Mouse (Mus musculus) forelimb bud, embryonic 11.5 days (tissue): ENCODE measurements around the gene Col1a1.
A peak's percentile ranks its signal among the peaks of the same experiment; 100 is the strongest.
"Not testable (repeated sequence)": the region's sequence is repeated elsewhere in the genome, so short reads cannot be mapped to it uniquely, and the experiment has no call there.

ENCODE experiments used
- DNase-seq: peaks from one replicate; pipeline ENCODE4 v3.0.0-alpha.2; 2012; ENCODE audit warnings: low read depth, low spot score

The Col1a1 gene

GRCm38 (mm10) chr11:94938296-94938695 is 2.3 kb downstream of the Col1a1 start:
- DNase-seq: no peak

DNA sequence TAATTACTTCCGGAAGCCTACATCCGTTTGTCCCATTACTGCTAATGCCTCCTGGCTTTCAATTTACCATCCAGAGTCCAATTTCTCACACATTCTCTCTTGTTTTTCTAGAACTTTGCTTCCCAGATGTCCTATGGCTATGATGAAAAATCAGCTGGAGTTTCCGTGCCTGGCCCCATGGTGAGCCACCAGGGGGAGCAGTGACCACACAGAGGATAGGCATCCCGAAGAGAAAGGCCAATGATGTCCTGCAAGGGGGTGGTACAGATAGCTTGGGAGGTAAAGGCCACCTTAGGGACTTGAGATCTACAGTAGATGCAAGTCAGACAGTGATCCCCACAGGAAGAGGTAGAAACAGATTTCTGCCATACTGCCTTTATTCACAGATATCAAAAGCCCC is 3.3 kb downstream of the Col1a1 start:
- peak; percentile 63 for DNase-seq

GRCm38 (mm10) chr11:94941121-94941520 is 5.1 kb downstream of the Col1a1 start:
- no peak for DNase-seq

- no peak for DNase-seq
These were observed 5.8 kb downstream of the Col1a1 start for GRCm38 (mm10) chr11:94941776-94942175.

- no peak for DNase-seq
These were observed 6.4 kb downstream of the Col1a1 start for GRCm38 (mm10) chr11:94942282-94943023.

DNA sequence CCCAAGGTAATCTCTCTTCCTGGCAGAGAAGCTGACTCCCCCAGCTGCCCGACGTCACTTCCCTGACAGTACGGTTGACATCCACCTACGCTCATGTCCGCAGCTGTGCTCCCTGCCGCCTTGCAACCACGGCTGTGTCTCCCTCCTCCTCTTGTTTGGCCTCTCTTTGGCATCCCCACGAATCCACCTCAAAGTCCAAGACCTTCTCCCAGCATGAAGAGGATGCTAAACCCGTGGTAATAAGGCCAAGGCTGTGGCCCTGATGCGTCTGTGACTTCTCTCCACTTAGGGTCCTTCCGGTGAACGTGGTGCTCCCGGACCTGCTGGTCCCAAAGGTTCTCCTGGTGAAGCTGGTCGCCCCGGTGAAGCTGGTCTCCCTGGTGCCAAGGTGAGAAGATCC is 7.0 kb downstream of the Col1a1 start:
- no peak for DNase-seq

GRCm38 (mm10) chr11:94944295-94944694 is 8.3 kb downstream of the Col1a1 start:
- DNase-seq: no peak

- DNase-seq: no peak
These were observed 9.2 kb downstream of the Col1a1 start for GRCm38 (mm10) chr11:94945236-94945635.

- no peak for DNase-seq
These were observed 16.1 kb downstream of the Col1a1 start for GRCm38 (mm10) chr11:94952169-94952568.

GRCm38 (mm10) chr11:94955103-94955502 is 19.1 kb downstream of the Col1a1 start:
- no peak for DNase-seq

DNA sequence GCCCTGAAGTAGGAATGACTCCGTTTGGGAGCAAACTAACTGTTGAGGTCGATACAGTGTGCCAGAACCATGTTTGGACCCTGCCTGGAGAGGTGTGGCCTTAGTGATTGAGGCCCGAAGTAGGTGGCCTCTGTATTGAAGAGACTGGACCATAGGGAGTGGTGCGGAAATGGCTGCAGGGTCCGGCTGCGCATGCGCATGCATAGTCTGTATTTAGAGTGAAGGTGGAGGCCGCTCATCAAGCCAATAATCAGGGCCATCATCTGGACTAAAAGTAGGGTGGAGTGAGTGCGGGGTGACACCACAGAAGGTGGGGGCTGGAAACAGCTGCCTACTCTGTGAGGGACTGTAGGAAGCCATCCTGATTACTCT is 21.7 kb downstream of the Col1a1 start:
- DNase-seq: no peak

DNA sequence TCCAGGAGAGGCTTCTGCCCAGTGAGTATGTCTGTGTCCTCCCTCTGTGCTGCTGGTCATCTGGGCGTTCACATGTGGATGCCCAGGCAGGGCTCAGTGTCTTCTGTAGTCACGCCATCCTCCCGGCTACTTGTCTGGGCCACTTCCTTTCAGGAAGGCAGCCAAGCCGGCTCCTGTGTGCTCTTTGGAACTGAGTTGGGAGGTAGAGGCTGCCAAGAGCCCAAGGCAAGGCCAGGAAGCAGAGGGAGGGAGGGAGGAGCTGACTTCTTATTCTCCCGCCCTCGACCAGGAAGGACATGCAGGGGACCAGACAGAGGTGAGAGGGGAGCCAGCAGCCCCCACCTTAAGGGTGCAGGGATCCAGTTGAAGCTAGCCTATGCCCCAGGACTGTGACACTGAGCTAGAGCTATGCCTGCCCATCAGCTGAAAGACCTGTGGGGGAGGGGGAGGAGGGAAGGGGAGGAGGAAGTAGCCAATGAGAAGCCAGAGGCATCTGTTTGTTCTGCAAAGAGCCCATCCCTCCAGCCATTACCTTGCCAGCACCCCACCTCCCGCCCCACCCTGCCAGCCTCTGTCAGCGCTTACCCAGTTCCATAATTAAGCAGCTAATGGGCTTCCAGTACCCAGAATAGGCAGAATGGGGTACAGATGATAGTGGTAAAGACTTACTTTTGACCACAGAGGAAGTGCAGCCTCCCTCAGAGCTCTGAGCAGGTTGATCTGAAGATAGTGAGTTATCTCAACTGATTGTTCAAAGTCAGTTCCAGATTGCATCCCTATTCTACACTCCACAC is 22.2 kb downstream of the Col1a1 start:
- DNase-seq: no peak

GRCm38 (mm10) chr11:94962534-94963101 is 26.6 kb downstream of the Col1a1 start:
- no peak for DNase-seq

DNA sequence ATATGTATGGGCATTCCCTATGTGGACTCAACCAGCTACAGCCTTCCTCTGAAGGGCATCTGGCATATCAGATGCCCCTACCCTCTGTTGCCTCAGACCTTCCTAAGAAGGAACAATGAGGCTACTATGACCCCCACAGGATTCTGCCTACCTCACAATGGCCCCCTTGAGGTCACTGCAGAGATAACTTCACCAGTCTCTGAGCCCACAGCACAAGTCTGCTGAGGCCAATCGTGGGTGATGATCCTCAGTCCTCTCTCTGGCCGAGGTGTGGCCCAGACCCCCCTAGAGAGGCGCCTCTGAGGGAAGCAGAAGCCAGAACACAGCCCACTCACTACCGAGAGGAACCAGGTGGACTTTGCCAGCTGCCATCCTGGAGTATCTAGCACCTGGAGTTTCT is 31.4 kb downstream of the Col1a1 start, which contains the start of gene Hils1:
TSS of gene Hils1 (plus strand) at position 175 of the 400 bp plus-strand sequence.
- no peak for DNase-seq

DNA sequence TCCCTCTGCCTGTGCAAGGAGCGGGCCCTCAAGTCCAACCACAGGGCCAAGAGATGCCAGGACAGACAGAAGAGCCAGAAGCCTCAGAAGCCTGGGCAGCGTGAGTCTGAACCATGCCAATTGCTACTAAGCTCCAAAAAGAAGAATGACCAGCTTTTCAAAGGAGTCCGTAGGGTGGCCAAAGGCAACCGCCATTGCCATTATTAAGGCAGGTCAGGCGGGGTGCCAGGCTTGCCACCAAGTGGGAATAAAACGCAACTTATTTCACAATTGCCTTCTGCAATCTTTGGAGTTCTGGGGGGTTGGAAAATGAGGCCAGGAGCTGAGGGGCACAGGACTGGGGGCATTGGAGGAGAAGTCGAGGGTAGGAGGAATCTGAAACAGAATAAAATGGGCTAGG is 32.2 kb downstream of the Col1a1 start:
- no peak for DNase-seq

DNA sequence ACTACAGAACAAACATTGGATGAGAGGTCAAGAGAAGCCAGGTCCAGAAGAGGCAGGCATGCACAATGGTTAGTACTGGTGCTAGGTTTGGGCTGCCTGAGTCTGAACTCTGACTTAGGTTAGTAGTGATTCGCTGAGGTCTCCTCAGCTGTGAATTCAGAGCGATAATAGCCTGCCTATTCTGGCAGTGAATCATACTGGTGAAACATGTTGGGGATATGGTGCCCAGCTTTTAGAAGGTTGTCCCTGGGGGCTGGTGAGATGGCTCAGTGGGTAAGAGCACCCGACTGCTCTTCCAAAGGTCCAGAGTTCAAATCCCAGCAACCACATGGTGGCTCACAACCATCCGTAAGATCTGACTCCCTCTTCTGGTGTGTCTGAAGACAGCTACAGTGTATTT is 33.7 kb downstream of the Col1a1 start:
- not testable (repeated sequence) for DNase-seq

DNA sequence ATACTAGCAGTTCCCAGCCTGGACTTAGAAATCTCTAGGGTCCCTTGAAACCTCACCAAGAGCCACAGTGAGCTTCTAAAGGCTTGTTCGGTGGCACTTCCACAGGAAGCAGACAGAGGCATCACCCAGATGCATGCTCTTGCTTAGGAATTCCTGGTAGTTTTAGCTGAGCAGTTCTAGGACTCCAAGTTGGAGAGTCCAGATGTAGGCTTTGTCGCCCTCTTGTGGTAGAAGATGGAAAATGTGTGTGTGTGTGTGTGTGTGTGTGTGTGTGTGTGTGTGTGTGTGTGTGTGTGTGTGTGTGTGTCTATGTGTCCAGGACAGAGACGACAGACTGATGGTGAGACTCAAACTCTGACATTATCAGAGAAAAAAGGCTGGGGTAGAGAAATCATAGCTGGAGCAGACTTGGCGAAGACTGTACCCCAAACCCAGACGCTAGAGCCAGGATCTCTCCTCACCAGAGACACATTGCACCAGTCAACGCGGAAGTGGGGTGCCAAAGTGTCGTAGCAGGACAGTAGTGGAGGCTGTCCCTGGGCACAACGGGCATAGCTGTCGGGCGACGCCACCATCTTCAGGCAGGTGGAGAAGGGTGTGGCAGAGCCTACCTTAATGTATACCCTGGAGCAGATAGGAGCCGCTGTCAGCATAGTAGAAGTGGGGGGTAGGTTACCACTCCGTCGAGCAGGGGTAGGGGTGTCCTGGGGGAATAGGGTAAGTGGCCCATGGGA is 34.4 kb downstream of the Col1a1 start:
- DNase-seq: peak; percentile 89

GRCm38 (mm10) chr11:94971895-94972615 is 36.0 kb downstream of the Col1a1 start:
- no peak for DNase-seq

DNA sequence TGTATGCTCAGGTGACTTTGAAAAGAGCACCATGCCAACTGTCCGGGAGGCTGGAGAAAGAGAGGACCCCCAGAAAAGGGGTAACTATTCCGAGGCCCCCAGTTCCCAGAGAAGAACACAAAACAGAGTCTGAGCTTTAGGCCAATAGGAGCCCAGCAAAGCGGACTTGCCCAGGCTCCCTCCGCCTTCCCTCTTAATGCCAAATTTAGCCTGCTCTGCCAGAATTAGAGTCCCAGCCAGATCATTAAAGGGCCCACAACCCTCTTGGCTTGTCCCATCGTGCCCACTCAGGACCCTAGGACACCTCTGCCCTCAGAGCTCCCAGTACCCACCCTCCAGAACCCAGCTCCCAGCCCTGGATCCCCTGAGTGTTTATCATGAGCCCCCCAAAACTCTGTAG is 36.9 kb downstream of the Col1a1 start:
- DNase-seq: no peak

- no peak for DNase-seq
These were observed 37.3 kb downstream of the Col1a1 start for GRCm38 (mm10) chr11:94973313-94973712.

DNA sequence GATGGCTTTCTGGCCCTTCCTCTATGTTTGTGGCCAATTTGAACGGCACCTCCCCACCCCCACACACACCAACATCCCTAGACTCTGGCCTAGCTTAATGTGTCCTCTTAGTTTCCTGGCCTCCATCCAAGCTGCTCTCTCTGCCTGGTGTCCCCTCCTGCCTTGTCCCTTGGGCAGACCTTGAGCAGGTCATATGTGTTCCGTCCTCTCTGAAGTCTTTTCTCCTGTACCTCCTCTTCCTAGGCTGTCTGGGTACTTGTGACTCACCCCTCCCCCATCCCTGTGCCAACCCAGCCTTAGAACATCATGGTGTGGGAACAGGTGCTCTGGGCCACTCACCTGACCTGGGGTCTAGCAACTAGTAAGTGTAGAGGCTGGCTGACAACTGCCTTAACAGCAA is 38.9 kb downstream of the Col1a1 start:
- no peak for DNase-seq
